Mouse (Mus musculus) kidney, adult 9 months (tissue): Measurements from ENCODE around the gene Aspscr1.

Experiments used
- DNase-seq: peaks from one replicate; pipeline ENCODE4 v3.0.0; 2022

Aspscr1 gene

DNA sequence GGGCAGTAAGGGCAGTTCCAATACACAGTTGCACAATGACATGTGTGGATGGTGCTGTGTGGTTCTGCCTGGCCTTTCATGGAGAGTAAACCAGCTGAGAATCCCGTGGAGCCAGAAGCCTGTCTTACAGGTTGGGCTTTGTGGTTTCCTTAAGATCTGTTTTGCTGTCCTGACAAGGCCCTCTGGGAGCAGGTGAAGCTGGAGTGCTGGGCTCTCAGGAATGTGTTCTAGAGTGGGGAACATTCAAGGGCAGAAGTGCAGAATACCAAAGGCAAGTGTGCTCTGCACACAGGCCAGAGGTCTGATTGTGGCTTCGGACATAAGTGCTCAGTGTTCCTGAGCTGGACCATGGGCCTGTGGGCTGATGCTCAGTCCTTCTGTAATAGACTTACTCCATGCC, 11.9 kb downstream of the Aspscr1 start:
- no peak for DNase-seq

DNA sequence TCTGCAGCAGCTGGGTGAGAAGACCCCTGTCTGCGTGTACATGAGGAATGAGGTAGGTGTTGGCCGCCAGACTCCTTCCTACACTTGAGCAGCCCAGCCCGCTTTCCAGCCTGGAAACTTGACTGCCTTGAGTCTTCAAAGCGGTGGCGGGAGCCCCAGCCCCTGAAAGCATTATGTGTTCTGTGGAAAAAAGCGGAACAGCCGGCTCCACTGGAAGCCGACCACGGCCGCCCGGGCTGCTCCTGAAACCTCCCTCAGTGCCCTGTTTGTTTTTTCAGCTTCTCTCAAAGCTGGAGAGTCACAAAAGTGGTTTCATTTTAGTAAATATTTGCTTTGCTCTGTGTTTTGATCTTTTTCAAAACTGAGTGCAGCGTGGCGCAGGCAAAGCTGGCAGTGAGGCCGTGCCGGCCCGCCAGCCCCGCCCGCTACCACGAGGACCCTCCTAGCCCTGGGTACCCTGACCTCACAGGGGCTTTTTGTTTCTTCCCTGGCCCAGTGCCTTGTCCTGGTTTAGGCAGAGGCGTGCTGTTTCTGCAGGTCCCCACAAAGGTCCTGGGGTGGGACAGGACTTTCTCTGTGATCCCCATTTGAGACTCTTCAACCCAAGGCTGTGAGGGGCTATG, 14.0 kb downstream of the Aspscr1 start:
- no peak for DNase-seq

DNA sequence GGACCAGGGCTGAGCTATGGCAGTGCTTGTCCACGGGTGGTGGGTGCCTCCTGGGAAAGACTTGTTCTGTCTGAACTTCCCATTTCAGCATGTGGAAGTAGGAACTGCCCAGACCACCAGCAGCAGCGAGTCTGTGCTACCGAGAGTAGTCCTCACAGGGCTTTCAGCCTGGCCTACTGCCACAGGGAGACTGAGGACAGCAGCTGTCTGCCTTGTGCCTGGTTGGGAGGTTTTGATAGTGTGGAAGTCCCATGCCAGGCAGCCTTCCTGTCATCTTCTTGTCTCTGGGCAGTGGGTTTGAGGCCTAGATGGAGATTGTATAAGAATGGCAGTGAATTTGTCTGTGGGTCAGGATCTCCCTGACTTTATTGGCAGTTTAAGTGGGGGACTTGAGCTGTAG, 16.6 kb downstream of the Aspscr1 start:
- DNase-seq, result no peak

DNA sequence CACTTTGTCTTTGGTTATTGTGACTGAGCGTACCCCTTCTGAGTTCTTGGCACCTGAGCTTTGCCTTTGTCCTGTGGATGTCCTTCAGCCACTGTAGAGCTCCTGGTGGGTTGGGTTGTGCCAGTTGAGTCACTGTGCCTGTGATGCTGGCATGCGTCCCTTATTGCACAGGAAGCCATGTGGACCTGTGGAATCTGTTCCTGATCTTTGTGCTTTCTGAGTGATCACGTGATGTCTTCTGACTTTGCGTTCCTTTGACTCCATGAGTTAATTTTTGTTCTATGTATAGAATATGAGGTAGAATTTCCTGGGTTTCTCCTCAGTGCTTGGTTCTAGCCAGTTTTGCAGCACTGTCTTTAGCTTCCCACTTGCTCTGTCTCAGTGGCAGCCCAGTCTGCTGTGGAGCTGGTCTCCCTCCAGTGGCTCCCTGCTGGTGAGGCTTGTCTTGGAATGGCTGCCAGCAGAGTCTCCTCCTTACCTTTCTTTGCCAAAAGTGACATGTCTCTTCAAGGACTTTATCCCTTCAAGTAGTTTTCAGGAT, 19.8 kb downstream of the Aspscr1 start:
- peak; percentile 93 for DNase-seq

DNA sequence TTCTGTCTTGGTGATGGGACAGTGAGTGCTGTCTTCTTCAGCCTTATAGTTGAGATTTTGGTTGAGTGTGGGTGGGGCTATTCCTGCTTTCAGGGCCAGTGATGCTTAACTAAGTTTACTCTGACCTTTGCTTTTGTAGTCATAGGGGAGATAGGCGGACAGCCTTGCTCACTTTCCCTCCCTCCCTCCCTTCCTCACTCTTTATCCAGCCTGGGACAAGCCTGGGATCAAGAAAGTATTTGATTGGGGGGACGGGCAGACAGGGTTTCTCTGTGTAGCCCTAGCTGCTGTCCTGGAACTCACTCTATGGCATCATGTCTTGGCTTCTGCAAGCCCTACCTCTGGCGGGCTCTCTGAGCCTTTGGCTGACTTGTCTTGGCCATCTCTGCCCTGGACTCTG, 20.7 kb downstream of the Aspscr1 start:
- peak; percentile 69 for DNase-seq

DNA sequence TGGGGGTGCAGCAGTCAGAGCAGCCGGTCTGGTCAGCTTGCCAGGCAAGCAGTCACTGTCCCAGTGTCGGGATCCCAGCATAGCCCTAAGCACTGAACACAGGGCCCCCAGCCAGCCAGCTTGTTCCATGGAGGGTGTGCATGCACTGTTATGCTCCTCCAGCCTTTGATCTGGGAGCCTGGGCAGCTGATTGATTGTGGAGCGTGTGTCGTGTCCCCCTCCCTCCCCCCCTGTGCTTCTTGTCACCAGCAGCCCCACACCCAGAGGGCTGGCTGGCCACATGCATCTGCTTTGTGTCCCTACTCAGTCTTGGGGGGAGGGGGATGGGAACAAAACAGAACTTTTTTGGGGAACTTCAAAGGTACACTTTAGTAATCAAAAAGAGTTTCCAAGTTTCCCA, 22.4 kb downstream of the Aspscr1 start:
- DNase-seq, result no peak

DNA sequence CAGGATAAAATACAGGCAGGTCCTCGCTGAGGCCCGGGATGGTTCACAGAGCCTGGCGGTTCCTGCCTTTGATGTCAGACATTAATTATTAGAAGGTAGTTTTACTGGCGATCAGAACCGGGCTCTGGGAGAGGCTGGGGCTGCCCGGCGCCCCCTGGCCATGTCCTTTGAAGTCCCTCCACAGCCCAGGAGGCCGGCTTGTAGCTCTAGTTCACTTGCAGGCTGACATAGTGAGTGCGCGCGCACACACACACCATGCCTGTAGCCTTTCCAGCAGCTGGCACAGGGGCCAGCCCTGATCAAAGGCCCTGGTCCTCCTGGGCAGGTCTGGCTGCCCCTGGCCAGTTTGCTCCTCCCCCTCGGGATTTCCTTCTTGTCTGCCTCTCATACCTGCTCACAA, 22.9 kb downstream of the Aspscr1 start:
- DNase-seq, result peak; percentile 78

DNA sequence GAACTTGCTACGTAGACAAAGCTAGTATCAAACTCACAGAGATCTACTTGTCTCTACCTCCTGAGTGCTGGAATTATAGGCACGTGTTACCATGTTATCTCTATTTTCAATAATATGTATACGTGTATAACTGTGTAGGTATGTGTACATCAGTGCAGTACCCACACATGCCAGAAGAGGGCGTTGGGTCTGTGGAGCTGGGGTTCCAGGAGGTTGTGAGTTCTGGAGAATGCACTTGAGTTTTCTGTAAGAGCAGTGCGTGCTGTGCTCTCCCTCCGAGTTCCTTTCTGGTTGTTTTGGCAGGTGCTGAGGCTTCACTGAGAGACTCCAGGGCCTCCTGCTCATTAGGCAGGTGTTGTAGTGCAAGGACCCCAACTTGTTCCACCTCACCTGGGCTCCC, 23.8 kb downstream of the Aspscr1 start:
- no peak for DNase-seq

DNA sequence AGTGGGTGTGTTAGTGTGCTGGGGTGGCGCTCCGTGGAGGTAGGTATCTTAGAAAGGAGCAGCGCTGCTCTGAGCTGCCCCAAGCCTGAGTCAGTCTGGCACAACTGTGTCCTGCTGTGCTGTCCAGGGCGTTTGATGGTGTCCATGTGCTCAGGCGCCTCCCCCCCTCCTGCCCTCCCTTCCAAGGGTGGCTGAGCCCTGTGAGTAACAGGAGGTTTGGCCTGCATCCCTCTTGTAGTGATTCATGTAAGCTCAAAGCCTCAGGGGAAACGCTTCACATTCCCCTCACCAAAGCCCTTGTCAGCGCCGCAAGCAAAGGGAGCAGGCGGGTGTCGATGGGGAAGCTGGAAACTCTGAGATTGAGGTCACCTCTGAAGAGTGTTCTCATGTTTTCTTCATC, 25.0 kb downstream of the Aspscr1 start:
- no peak for DNase-seq

DNA sequence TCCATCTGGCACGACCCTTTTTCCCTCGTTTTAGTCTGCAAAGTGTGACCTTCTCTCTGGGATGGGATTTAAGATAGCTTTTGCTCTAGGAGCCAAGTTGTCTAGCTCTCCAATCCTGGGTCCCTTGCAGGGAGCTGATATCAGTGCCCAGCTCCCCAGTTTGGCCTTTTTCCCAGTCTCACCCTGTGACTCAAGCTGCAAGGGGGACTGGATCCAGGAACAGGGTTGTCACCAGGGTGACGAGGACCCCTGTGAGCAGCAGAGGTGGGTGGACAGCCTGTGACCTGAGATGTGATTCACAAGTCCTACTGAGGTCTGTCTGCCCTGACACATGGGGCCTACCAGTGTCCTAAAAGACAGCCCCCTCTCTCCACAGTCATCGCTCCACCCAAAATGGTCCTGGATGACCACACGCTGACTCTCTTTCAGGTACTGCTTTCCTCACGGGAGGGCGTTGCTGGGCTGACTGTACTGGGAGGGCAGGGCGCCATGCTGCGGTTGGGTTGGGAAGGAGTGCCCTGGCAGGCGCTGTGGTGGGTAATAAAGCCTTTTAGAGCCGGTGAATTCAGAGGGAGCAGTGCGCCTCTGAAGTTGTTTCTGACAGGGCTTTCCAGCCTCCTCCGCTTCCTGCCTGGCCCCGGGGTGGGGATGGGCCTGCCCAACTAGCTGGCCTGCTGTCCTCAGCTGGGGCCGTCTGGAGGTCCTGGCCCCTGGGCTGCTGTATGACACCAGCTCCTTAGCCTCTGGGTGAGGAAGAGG, 31.1 kb downstream of the Aspscr1 start:
- DNase-seq, result no peak

DNA sequence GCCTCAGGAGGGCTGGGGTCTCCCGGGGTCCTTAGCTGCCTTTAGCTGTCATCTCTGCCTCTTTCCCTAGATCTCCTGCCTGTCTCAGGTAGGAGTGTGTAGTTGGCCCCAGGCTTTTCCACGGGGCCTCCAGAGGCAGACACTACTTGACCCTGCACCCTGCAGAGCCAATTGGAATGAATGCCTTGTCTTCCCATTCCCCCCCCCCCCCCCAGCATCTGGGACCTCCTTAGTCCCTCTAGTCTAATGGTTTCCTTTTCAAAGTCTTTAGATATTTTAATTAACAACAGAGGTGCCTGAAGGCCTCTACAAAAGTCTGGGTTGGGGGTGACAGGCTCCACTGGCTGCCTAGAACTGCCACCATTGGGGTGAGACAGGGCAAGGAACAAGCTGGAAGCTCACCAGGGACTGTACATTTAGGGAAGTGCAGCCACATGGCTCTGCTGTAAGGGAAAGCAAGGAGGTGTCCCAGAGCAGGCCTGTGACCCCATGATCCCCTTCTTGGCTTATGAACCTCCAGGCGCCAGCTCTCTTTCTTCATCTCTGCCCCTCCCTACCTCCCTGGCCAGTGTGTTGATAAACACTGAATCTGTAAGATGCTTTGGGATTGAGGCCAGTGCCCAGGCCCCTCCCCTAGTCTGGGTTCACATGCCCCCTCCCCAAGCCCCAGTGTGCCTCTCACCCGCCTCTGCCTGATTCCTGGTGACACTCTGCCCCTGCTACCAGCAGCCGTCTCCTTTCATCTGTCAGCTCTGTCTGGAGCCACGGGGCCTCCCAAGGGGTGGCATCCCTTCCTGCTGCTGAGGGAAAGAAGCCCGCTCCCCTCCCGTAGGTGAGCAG, 31.9 kb downstream of the Aspscr1 start:
- DNase-seq, result no peak

DNA sequence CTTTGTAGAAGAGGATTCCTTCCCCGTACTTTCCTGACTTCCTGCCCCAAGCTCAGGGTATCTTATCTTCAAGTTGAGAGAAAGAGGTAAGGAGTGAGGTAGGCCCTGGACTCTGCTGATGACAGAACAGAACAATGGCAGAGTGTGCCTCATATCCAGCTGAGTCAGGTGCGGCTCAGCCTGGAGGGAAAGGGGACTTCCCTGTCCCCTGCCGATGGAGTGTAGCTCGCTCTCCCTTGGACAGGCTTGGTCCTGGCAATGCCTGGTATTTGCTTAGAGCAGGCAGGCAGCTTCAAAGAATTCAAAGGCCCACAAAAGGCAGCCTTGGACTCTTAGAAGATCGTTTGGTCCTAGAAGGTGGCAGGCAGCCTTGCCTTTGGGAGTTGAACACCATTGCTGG, 33.3 kb downstream of the Aspscr1 start:
- DNase-seq, result no peak

DNA sequence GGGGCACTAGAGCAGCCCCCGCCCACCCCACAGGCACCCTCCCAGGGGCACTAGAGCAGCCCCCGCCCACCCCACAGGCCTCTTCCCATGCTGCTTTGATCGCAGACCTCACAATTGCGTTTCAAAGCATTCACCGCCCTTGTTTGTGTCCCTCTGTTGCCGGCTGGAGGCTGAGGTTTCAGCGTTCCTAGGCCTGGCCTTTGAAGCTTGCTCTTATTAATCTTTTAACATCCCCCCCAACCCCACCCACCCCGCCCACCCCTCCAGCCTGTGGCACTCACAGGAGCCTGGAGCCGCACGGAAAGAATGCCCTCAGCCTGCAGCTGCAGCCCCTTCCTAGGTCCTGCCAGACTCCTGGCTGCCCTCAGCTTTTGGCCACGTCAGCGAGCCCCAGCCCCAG, 34.5 kb downstream of the Aspscr1 start:
- no peak for DNase-seq

DNA sequence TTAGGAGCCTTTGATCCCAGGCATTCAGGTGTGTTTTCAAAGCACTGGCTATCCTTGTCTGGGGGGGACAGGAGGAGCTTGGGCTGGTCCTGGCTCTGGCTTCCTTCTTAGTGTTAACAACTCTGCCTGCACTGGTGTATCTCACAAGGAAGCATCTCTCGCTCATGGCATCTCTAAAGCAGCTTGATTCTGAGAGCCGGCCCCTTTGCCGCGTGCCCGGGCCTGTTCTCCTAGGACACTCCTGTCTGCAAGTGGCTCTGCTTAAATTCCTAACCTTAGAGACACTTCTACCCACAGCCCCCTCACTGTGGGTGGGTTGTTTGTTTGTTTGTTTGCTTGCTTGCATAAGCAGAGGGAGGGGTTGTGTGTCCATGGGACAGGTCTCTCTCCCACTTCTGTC, 35.2 kb downstream of the Aspscr1 start:
- DNase-seq, result no peak

DNA sequence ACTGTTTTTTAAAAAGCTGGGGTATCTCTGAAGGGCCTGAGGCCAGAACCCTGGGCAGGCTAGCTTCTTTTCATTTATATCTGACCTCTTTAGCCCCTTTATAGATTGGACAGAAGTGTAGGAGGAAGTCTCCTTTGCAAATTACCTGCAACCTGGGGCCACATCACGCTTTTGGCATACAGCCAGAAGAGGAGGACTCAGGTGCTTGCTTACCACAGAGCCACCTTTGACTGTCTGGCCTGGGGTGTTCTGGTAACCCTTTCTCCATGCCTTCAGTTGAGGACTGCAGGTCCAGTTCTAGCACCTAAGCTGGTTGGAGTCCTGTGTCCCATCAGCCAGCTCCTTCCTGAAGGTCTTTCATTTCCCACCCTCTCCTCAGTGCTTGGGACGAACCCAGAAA, 36.8 kb downstream of the Aspscr1 start:
- DNase-seq, result no peak

DNA sequence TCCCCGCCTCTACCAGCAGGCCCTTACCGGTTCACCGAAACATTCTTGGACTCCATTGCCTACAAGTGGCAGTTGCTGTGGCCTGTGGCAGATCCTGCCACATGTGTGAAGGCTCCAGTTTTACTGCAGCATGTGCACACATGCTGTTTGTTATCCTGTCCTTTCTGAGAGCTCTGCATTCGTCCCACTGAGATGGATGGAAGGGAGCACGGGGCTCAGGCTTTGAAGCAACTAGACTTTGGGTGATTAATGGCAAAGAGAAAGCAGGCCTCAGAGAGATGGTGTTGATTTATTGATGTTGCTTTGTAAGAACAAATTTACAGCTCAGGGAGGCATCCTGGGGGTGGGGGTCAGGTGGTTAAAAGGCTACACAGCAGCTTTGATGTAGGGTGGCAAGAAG, 37.9 kb downstream of the Aspscr1 start:
- no peak for DNase-seq

DNA sequence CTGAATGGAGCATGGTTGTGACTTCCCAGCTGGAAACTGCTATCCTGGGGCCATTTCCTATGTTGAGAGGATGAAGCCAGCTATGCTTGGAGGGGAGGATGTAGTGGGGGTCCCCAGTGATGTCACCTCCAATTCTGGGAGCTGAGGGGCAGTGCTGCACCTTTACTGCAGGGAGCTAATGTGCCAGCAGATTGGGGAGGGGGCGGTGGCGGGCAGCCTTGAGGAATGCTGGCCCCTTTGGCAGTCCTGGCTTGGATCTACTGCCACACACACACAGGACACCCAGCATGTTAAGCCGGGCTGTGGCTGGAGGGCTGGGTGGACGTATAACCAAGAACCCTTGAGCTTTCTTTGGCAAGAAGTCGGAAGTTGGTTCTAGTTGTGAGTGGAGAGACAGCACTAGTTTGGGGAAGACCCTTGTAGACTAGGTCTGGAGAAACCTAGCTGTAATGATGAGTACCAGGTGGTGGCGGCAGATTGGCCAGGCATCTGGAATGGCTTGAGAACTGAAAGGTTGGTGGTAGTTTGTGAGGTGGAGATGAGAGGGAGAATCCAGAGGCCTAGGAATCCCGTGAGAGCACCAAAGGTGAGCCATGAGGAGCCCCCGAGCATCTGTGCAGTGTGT, 39.3 kb downstream of the Aspscr1 start:
- DNase-seq, result no peak

DNA sequence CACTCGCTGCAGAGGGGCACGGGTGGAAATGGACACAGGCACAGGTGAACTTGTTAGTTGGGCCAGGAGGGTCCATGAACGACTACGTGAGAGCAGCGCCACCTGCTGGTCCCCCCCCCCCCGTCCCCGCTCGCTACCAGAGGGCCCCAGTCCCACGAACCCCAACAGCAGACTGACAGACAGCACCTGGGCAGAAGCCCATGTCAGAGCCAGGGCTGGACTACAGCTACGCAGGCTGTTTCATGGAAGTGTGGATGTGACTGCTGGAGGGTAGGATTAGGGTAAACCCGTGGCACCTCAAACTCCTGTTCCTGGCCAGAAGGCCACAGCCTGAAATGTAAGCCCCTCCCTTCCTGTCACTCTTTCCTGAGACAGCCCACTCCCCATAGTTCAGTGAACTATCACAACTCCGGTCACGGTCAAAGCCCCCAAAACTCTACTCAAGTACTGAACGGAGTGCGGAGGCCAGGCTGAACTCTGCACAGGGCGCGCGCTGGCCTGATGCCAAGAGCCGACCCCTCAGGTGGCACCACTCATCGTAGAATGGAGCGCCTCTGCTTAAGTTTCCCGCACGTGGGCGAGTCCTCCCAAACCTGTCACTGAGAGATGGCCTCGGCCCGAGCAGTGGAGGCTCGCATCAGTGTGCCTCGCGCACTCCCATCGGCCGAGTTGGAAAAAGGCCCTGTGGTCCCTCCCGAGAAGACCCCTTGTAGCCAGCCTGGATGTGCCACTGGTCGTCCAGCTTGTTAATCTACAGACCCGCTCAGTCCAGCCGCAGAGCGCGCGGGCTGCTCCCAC, 40.2 kb downstream of the Aspscr1 start:
- peak; percentile 53 for DNase-seq

DNA sequence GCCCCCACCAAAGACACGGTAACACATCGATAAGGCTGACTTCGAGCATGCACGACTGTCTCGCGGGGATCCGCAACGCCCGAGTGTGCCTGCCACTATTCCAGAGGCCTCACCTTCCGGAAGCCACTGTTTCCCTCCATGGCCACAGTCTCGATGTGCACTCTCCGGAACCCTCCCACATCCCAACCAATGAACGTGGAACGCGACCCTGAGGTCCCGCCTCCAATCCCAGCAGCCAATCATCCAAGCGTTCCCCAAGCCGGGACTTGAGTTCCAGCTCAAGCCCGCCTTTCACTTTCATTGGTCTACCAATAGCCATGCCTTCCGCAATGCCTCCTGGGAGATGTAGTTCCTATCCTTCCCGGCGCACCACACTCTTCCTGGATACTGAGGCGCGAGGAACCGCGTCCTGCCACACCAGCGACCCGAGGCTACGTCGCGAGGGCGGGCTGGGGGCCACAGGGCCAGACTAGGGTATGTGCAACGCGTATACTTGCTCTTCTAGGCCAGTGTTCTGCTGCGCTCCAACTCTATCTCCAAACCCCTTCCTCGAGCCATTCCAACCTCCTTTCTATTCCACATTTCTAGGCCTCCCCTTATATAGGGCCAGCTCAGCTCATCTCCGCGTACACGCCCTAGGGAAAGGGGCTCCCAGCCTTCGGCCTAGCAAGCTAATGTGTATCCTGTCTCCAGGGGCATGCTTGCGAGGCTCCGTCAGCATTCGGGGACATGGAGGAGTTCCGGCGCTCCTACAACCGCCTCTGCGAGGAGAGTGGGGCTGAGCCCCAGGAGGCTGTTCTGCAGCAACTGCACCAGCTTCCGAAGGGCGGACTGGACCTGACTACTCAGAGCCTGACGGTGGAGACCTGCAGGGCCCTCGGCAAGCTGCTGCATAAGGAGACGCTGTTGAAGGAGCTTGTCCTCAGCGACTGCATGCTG, 41.1 kb downstream of the Aspscr1 start, which contains the start of the genes Cenpx and Lrrc45:
TSS of gene Cenpx (minus strand) at position 159 of the 939 bp plus-strand sequence.
TSS of gene Lrrc45 (plus strand) at position 346 of the 939 bp plus-strand sequence.
- peak; percentile 99 for DNase-seq

DNA sequence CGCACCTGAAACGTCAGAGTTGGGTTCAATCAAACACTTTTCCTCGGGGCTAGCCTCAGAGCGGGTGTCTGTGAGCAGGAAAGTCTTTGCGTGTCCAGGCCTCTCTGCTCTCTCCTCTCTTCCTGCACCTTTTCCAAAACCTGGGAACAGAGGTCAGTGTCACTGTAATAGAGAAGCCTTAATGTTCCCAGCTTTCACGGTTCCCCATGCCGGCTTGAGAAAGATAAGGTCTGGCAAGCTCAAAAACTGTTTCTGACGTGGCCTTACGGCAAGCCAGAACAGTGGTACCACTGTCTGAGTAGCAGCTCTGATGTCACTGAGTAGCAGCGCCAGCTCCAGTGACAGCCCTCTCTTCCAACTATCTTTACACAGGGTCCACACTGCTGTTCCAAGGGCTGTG, 41.8 kb downstream of the Aspscr1 start:
- DNase-seq, result no peak

DNA sequence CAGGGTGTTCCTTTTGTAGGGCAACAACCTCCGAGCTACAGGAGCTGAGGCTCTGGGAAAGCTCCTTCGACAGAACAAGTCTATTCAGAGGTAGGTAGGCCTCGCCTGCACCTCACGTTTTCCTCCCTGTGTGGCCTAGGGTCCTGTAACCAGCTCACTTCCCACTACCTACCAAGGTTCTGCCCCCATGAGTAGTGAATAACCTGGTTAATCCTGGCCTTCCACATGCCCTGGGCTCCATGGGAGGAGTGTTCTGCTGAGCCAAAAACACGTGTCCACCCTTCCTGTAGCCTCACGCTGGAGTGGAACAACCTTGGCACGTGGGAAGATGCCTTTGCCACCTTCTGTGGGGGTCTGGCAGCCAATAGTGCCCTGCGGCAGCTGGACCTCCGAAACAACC, 42.4 kb downstream of the Aspscr1 start:
- no peak for DNase-seq
